ENCODE assay signal across 13 mouse cellular contexts in genomic region chr12:52272828-52273227, GRCm38 (mm10).
"Had no signal": no experiment of that assay in that cellular context is flagged by ENCODE, and none has a peak within 500 bp of the region (broad histone marks: within the 10 kb centered on the region; RNA-seq: fewer than 3 reads in every experiment).

No protein-coding gene starts in this region.

- ATAC-seq: midbrain, embryonic 13.5 days had no signal

- H3K4me3 ChIP-seq: layer of hippocampus, adult 2 months; limb, embryonic 13.5 days; midbrain, embryonic 13.5 days; myocyte; neural tube, embryonic 15.5 days had no signal

- H3K27ac ChIP-seq: layer of hippocampus, adult 2 months; limb, embryonic 13.5 days; liver, embryonic 14.5 days; midbrain, embryonic 13.5 days; neural tube, embryonic 15.5 days had no signal

- H3K9me3 ChIP-seq: limb, embryonic 13.5 days; midbrain, embryonic 13.5 days; neural tube, embryonic 15.5 days had no signal

- H3K27me3 ChIP-seq: limb, embryonic 13.5 days; midbrain, embryonic 13.5 days; neural tube, embryonic 15.5 days had no signal

- H3K4me1 ChIP-seq: limb, embryonic 13.5 days; midbrain, embryonic 13.5 days; neural tube, embryonic 15.5 days had no signal

- DNase-seq: kidney, postnatal 10 days; kidney, postnatal 4 days; left cerebral cortex, postnatal 4 days; lung, adult 18-20 months; retina, postnatal 1 day; right cerebral cortex, postnatal 14 days; thymus, postnatal 36 days had no signal

- H3K4me2 ChIP-seq: limb, embryonic 13.5 days; midbrain, embryonic 13.5 days; neural tube, embryonic 15.5 days had no signal

- H3K9ac ChIP-seq: limb, embryonic 13.5 days; liver, embryonic 14.5 days; midbrain, embryonic 13.5 days; neural tube, embryonic 15.5 days had no signal

- H3K36me3 ChIP-seq: limb, embryonic 13.5 days; midbrain, embryonic 13.5 days; neural tube, embryonic 15.5 days had no signal
